Mouse (Mus musculus) lung, postnatal 25 days (tissue): ENCODE measurements at regions not wholly inside any gene's neighbourhood (a gene's known extent, or its start where the extent isn't known, plus 50 kb on each side); places are given as distances from the start of the nearest gene placed in this dataset.

ENCODE experiments used
- DNase-seq: peaks from one replicate; pipeline ENCODE4 v3.0.0; 2022; ENCODE audit warnings: low spot score

DNA sequence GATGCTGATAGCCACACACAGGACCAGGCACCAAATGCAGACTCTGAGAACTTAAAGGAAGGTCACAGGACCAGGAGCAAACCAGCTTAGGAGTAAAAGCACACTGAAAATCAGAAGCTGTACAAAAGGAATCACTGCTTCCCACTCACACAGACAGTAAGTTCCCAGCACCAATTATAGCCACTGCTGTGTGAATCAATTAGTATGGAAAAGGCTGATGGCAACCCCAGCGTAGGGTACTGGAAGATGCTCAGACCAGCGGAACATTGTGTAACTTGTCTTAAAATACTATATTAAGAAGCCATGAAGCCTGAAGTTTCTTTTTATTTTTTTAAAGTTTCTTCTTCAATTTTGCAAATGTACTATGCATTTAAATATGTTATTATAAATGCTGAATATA, 115.8 kb downstream of the Lnpk start:
- DNase-seq, result no peak

DNA sequence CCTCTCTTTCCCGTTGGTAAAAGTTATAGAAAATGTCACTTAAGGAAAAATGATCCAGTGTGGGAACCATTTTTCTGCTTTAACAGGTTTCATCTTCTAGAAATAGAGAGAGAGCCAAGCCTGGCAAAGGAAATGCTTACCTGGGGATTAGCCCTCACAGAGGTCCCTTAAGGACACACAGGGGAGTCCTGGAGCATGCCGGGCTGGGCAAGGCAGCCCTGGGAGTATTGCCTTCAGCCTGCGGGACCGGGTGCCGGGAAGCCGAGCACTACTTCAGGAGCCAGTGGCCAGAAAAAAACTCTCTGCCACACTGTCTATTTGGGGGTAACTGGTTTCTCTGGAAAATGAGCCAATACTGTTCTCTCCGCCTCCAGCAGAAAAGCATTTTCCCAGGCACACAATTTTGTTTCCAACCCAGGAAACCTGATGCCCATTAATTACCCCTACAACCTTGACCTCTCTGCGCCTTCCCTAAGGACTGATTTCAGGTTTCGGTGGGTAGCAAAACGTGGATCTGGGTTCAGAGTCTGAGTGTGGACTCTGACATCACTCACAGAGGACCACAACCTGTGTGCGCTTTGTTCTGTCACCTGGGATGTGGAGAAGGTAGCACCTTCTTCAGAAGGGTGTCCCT, 117.9 kb downstream of the Lnpk start:
- no peak for DNase-seq

DNA sequence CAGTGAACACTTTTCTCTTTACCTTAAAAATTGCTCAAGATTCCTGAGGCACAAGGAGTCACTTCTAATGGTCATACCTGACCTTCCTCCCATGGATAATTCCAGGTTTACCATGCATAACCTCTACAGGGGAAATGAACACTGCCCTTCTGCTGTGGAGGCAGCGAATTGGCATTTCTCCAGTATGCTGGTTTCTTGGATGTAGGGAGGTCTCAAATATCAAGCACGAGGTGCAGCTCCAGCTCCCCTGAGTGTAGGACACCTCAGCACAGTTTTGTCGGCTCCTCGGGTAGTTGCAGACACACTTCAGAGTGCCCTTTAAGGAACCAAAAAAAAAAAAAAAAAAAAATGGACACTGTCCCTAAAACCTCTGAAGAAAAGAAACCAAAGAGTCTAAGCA, 124.8 kb downstream of the Lnpk start:
- DNase-seq, result no peak

DNA sequence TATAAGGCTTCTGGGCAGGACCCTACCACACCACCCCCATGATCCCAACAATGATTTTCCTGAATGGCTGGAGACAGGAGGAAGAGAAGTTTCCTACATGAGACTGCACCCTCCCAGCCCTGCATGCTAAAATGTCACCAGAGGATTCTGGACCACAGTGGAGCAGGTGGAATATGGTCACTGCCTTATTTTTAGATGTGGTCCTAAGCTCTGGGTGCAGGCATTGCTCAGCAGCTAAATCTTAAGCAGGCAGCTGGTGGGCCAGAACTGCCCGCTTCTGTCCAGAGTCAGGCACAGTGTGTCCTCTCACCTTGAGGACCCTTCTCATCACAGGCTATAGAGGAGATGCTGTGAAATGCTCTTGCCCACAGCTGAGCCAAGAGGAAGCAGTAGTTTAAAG, 126.6 kb downstream of the Lnpk start:
- DNase-seq, result no peak

DNA sequence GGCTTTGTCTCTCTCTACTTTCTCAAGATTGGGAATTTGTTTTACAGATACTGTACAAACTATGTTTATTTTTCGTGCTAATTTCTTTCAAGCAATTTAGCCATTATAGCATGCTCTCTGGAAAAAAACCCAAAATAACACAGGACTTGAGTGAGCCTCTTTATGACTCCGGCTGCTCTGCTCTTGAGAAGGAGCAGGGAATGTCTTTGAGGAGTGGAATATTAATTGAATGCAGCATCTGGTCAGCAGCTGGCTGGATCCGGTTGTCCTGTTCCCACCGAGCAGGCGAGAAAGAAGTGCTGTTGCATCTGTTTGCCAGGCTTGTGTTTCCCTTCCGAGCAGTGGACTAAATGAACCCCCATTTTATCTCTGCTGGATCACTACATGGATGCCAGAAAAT, 127.7 kb downstream of the Lnpk start:
- peak; percentile 37 for DNase-seq

DNA sequence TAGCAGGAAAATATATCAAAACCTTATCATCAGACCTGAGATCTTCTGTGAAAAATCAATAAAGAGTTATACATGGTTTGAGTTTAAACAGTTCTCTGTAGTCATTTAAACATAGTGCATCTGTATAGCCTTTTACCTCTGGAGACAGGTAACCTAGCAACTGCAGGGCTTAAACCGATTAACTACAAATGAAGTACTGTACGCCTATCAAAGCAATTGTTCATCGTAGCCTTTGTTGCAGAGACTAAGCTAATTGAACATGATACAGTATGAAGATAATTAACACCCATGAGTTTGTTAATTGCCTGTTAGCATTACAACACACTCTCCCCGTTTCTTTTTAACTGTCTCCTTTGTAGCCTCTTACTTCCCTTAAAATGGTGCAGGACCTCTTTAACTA, 128.2 kb downstream of the Lnpk start:
- DNase-seq, result no peak

DNA sequence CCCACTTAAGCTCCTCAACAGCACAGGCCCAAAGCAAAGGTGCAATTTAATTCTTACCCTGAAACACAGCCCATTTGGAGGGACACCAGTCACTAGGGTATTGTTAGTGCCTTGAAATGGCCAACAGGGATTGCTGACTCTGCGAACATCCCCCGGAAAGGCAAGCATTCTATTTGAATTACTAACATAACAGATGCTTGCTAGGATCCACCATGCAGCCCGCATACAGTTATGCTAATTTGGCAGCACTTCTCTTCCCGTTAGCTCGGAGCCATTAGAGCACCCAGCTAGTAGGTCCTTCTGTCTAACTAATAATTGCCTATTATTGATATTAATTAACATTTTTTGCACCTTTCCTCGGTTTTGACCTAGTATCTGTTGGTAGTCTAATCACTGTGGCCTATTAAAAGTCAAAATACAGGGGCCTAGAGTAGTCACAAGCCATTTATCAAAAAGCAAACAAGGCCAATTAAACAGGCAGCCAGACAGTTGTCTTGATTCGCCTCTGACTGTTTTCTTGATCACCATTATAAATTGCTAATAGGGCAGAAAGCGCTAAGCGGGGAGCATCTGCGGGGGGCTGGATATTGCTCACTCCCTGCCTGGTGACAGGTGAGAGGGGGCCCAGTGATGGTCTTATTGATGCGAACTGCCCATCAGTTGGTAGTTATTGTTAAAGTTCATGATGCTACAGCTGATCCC, 129.0 kb downstream of the Lnpk start:
- DNase-seq, result no peak

DNA sequence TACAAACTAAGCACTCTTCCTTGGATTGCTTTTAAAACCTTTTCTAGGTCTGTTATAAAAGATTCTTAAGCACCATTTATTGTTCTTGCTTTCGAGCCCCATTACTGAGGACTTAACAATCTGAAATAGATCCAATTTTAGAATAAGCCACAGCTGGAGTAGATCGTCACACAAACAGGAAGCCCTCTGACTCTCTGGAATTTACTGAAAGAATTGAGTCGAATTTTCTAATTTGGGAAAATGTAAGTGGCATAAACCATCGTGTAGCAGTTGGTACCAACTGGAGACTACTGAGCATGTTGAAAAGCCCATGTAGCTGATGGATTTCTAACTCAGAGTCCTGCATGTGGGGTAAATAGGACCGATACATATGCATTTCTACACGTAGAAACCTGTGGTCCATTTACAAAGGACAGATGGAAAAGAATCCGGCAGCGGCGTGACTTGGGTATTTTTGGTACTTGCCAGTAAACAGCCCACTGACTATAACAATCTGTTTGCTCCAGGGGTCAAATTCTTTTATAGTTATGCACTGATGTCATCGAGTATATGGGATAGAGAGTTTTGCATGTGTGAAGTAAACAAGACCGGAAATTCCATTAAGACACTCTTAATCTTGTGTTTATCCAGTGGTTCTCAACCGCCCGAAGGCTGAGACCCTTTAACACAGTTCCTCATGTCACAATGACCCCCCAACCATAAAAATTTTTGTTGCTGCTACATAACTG, 143.9 kb downstream of the Lnpk start:
- DNase-seq, result peak; percentile 22

DNA sequence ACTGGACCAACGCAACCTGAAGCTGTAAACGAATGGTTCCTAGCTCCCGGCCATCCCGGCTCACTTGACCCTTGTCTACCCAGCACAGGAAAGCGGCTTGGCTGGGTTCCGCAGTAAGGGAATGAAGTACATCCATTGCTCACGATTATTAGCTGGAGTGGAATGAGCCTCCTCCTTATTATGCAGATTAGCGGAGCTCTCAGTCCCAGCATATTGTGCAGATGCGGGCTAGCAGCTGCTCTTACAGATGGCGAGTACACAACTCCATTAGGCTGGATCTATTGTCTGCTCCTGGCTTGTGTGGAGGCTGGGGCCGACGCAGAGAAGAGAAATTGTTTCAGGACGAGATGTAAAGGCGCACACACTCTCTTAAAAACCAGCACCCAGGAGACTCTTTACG, 152.5 kb downstream of the Lnpk start:
- DNase-seq, result no peak

DNA sequence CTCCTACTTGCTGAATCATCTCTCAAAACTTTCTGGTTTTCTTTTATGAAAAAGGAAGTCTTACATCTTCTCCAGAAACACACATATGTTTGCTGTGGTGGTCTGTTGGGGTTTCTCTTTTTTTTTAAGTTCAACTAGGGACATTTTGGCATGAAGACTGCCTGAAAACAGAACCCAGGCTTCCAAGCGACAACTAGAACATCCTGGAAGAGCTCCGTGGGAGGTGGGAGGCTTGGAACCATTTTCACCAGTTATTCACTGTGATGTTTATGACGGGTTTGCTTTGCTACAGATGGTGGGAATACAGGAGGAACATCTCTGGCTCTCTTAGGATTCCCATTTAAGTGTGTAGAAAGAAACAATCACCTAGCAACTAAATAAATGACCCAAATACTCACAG, 154.5 kb downstream of the Lnpk start:
- no peak for DNase-seq

DNA sequence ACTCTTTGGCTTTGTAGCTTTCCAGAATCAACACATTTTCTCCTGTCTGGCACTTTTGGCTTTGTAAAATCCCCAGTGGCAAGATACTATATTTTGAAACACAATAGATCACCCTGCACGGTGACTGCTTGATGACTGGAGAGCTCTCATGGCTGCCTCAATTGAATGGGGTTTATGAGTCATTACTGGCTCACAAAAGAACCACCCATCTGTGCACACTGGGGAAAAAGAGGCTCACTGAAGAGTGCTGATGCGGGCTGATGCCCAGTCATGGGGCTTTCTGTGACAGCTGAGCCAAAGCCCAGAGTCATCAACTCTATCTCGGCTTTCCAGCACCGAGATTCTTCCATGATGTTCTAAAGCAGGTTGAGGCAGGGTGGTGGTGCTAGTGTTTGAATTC, 163.1 kb downstream of the Lnpk start:
- no peak for DNase-seq

DNA sequence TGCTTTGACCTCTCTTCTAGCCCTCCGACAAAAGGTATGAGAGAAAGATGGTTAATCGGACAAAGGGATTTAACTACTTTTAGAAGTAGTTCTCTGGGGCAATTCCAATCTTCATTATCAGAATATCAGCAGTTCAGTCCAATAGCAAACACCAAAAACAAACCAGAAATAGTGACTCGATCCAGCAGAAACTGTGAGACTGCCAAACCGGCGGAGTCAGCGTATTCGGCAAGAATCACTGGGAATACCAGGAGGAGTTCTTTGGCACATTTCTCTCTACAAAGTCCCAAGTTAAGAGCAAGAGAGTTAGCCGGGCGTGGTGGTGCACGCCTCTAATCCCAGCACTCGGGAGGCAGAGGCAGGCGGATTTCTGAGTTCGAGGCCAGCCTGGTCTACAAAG, 164.5 kb downstream of the Lnpk start:
- DNase-seq, result no peak

DNA sequence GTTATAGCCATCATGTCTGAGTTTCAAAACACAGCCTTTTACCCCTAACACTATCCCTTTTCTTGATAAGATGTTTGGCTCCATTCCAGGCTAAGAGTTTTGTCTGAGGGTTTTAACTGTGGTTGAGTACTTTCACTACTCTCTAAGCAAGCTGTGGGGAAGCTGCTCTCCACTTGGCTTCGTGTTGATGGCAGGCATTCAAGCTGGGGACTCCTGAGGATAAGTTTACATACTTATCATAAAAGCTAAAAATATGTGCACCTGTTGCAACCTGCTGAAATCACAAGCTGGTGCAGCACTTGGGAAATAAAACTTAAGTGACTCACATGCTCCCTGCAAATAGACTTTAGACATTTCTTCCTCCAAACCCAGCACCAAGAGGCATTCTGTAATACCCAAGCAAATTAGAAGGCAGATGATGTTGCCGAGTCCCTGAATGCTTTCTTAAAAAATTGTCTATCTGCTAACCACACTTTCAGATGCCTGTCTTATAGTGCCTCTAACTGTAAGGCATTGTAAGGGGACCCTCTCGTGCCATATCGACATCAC, 169.3 kb downstream of the Lnpk start:
- DNase-seq, result peak; percentile 83

DNA sequence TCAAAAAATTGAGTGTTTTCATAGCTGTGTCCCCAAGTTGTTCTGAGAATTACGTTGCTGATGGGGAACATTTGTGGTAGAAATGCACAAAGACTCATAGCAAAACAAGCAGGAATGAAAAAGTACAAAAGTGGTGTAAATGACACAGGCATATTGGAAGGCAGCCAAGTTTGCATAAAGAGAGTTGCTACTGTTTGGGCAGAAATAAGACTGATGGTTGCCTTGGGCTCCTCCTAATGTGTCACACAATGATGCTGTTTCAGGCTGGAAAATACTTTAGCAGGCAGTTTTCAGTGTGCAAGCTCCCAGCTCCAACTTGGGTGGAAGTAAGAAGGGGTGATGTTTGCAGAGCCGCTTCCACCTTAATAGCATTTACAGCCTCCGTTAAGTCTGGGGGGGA, 174.7 kb downstream of the Lnpk start:
- DNase-seq, result no peak

DNA sequence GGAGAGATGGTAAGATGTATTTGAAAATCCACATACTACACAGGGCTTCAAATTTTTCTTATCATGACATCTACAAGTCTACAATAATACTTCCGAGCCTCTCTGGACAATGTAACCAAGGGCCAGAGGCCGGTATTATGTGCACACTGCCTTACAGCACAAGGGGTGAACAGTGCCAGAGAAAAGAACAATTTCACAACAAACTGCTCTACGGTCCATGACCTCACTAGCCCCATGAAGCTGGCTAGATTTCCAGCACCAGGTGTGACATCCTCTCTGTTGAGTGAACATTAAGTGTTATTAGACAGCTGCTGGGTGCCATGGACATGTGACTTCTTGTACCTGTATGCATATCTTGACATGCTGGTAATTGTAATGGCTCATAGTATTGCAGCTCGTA, 188.2 kb downstream of the Lnpk start:
- peak; percentile 39 for DNase-seq

DNA sequence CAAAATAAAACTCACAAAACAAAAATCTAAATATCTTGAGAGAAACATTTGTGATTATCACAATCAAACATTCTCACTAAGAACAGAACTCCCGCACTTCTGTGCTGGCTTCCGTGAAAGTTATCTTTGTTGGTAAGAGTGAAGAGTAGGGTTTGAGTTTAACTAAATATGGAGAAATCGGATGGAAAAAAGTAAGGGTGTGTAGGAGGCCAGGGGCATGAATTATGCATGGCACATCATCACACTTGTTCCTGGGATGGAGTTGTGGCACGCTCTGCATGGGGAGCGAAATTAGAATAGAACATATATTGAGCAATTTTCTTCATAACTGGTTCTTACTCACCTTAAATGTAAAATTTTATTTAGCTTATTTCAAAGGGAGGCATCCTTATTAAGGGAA, 191.2 kb downstream of the Lnpk start:
- DNase-seq, result no peak

DNA sequence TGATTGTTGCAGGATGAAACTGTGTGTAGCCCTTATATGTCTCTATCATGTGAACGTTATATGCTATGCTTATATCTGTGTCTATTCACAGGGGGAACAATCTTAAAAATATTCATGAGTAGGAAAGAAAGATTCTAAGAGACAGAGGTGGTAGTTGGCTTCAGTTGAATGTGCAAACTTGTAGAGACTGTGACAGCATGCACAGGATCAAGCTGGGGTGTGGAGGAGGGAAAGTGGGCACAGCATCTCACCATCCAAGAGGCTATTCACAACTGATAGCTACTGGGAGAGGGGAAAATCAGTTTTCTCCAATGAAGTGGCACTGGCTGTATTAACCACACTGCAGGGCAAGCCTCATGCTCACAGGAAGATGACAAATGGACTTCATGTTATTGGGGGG, 194.3 kb downstream of the Lnpk start:
- no peak for DNase-seq

DNA sequence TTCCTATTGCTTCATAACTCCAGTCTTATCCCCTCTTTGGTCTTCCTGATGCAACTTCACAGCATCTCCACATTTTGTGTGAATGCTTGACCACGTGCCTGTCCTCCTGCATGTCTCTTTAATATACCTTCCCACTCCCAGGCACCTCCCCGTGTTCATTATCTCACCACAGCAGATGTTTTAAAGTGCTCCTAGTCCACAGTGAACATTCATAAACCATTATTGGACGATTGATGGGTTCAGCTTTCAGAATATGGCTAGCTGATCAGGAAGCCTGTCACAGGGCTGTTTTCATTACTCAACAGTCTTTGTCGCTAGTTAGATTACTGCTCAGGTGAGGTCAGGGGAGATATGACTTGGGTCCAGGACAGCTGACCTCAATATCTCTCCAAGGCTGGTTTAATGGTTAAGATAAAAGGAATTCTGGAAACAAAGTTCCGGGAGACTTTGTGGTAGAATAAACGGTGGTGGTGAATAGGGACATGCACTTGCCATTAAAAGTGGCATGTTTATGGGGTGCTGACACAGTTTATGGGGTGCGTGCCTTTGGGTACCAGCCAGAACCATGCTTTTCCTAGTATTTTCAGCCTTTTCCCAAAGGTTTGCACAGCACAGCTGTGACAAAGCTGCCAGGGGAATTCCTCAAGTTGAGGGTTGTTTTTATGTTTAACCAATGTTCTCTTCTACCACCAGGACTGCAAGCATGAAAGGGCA, 198.5 kb downstream of the Lnpk start:
- DNase-seq, result no peak

DNA sequence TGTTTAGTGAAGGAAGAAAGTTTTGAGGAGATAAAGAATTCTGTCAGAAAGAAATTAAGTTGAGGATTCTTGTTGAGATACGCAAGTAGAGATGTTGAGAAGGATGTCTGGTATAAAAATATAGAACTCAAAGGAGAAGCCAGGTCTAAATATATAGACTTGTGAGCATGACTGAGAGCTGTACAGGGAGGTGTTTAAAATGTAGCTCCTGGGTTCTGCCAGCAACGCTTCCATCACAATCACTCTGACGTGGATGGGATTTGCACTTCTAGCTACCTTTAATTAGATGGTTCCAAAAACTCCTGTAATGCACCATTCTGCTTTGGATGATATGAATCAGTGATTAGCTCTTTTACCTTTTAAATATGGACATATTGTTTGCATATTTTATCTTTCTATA, 200.5 kb downstream of the Lnpk start:
- DNase-seq, result no peak

DNA sequence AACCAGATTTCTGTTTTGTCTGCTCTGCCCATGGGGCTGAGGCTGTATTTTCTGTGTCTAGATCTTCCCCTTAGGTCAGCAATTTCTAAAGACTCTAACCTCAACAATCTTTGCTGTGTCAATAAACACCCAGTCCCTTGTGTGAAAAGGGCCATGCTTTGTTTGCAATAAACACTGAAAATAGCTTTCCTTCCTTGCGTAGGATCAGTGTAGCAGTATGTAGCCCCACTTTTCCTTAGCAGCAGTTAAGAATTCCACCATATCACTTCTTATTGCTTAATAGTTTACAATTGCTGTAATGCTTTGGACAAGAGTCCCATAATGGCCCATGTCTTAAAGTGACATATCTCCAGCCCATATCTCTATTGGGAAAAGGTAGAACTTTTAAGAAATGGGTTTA, 205.3 kb downstream of the Lnpk start:
- DNase-seq, result no peak

DNA sequence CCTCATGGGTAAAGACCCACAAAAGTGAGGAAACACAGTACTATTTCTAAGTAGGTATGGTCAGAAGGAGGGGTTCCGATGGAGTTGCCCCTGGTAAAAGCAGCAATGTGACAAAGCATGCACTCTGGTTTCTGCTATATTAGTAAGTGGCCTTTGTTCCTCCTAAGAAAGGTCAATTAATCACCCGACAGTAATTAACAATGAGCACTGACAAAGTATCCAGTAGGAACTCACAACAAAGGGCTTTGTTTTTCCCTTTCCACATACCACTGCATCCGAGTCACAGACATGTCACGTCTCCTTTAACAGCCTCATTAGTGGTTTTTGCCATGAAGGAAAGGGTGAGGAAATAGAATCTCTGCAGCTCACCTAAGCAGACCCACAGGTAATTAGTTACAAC, 206.2 kb downstream of the Lnpk start:
- DNase-seq, result no peak

DNA sequence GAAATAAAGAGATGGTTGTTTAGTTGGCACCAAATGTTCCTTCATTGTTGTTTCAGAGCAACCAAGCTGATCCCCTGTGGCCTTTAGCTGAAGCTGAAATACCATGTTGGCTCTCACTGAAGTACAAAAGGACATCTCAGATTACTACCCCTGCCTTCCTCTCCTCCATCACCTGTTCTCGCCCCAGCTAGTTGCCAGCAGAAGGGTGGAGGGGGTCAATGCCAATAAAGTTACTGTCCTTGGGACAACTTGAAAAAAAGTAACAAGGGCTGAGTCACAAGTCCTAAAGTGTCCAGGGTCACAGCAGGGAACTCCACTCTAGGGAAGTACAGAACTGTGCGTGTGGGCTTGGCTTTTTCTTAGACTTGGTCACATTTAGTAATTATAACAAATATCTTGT, 216.0 kb downstream of the Lnpk start:
- DNase-seq, result no peak

DNA sequence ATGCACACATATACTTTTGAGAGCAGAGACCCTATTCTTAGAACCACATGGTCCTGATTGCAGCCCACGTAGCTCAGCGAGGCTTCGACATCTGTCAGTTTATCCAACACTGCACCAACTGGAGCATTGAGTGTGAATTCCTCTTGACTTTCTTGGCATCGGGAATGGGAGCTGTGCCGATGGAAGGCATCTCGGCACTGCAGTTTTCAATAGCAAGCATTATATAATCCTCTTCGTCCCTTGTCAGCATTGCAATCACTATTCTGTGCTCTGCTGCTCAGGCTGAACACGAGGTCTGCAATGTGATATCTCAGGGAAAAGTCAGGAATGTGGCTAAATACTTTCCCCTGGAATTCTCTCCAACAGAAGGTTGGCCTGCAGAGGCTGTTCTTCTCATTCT, 224.6 kb downstream of the Lnpk start:
- DNase-seq, result peak; percentile 2
